ENCODE assay signal across 8 mouse cellular contexts in genomic region chr4:133479458-133480184, GRCm38 (mm10). TPM values are rescaled to one million over a fixed set of nuclear protein-coding genes. Genes with fewer than 3 reads are reported as not detected.
DNase-seq lines count a peak whose midpoint lies in the region; ATAC-seq and TF ChIP-seq lines count a peak whose summit lies in the region.

TSS of gene Tent5b (plus strand) at chr4:133480132.

- no peak for TF ChIP-seq POLR2A in cortical plate, adult 2 months (IDR thresholded peaks at IDR 0.05; ENCODE audit: extremely low read depth, insufficient read depth, low read length)

- H3K4me3 ChIP-seq in cortical plate, adult 2 months (ENCODE audit: insufficient read depth, low read length), result no peak within 1 kb of the TSS

- peak; percentile 61 for TF ChIP-seq CTCF in cortical plate, adult 2 months (IDR thresholded peaks at IDR 0.05; ENCODE audit: extremely low read depth, insufficient read depth, low read length)

- ATAC-seq in activated CD4-positive, CD25-positive, alpha-beta regulatory T cell, adult 4 months, result peak; percentile 93
- ATAC-seq in megakaryocyte-erythroid progenitor cell, adult 5-6 weeks (replicated peaks; ENCODE audit: low FRiP score, low TSS enrichment, poor library complexity, severe bottlenecking), result peak; percentile 98

- H3K27ac ChIP-seq in cortical plate, adult 2 months (ENCODE audit: insufficient read depth, low read length), result no peak within 1 kb of the TSS

- peak; percentile 99 to 100 for DNase-seq in gastrocnemius, adult 8-10 months (ENCODE audit: low spot score in 2 of 2)
- DNase-seq in induced T-regulatory cell, adult 2 months (ENCODE audit: low read depth), result peak; percentile 93
- DNase-seq in left cerebral cortex, adult 9 months (ENCODE audit: low spot score in 2 of 2), result peak; percentile 95 to 98
- DNase-seq in right cerebral cortex, postnatal 25 days, result peak; percentile 90
- peak; percentile 98 to 99 for DNase-seq in urinary bladder, postnatal 4 days (ENCODE audit: low spot score in 2 of 2)

- H3K4me1 ChIP-seq in cortical plate, adult 2 months (ENCODE audit: control insufficient read depth, insufficient read depth, low read length), result no peaks in the 10 kb centered on the region

RNA-seq across cellular contexts. Expression of gene Tent5b, which starts in this region (rescaled TPM):
- polyA plus RNA-seq in activated CD4-positive, CD25-positive, alpha-beta regulatory T cell, adult 4 months (2017; shearing (Covaris generic)), result not detected
- 0.04 and 0.06 TPM in 2 replicates for polyA plus RNA-seq in cortical plate, adult 2 months (2012; rRNA removed)
- under 1 TPM; 0.41 to 0.87 (median 0.69) TPM for total RNA-seq in gastrocnemius, adult 8-10 months (2022)
- total RNA-seq in megakaryocyte-erythroid progenitor cell, adult 5-6 weeks (2014; fragmentation: Nextera tagmentation), result not detected in 2 replicates
- 0.28 TPM in 1 of 2 replicates, not detected in the other for total RNA-seq in megakaryocyte-erythroid progenitor cell, adult 5-6 weeks (2017)

Comparison
In these comparisons a context has a peak if more than half of its experiments do, and no peak if none do; other contexts are left out.
1. Peak in ATAC-seq in activated CD4-positive, CD25-positive, alpha-beta regulatory T cell, adult 4 months; RNA of the gene not detected or under 1 TPM.
2. Peak in DNase-seq in gastrocnemius, adult 8-10 months; RNA of the gene not detected or under 1 TPM.
3. Peak in ATAC-seq in megakaryocyte-erythroid progenitor cell, adult 5-6 weeks; RNA of the gene not detected or under 1 TPM.